Mouse (Mus musculus) liver, adult 2 months (tissue): Measurements from ENCODE around the gene Cdc6.

ENCODE experiments used
- CTCF ChIP-seq: fragments of 200-500 bp; IDR thresholded peaks from 2 replicates; pipeline ENCODE4 v1.5.1; 2011; ENCODE audit warnings: low read depth, low read length, control low read depth
- POLR2A ChIP-seq: fragments of 200-500 bp; IDR thresholded peaks from 2 replicates; pipeline ENCODE4 v1.6.1; 2011; ENCODE audit warnings: low read length, control low read depth; ENCODE audit not compliant: insufficient read depth; ENCODE audit errors: extremely low read depth

DNA sequence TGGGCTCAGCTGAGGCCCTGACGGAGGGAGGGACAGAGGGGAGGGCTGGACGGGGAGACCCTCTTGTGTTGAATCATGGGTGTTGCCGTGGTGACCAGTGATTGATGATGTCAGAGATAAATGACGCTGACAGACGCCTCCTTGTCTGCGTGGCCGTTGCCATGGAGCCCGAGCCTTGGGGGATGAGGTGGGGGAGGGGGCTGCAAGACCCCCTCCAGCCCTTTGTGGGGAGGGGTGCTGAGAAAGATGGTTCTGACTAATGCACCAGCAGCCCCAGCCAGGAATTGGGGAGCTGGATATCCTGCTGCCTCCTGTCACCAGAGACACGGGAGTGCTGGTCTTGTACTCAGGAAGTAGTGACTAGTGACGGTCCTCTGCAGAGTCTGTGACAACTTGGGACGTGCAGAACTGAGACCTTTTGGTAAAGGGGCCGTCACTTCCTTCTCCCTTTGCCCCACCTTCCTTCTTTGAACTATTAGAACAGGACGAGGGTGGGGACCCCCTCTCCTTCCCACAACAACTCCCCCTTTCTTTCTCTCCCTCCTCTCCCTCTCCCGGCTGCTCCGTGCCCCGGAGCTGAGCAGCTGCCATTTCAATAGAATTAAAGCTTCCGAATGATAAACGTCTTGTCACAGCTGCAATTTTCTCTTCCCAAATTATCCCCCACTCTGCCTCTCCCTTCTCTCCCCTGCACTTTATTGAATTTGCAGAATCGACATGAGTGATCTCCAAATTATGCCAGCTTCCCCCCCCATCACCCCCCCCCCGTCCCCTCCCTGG, 61.3 kb downstream of the Cdc6 start:
- TF ChIP-seq CTCF (no peak), POLR2A (no peak)
